Mouse (Mus musculus) cerebral cortex, adult 2 months (tissue): ENCODE results near the gene Cep135.

ENCODE experiments used
- WGBS: fragments of 180-500 bp; shearing (Covaris S2); methylation state at CpG from one replicate; pipeline ENCODE4 v1.1.7; 2018; 5-methylcytosine and 5-hydroxymethylcytosine counted together

The Cep135 gene

GRCm38 (mm10) chr5:76588551-76589283 is at the start of gene Cep135:
TSS of gene Cep135 (plus strand) at chr5:76588698.
- under 1% methylated on average over 92 of the region's 92 CpGs for WGBS

- WGBS = 23% methylated on average over 8 of the region's 8 CpGs
These were observed 48.3 kb upstream of the Cep135 start for GRCm38 (mm10) chr5:76540181-76540580.

GRCm38 (mm10) chr5:76543200-76543599 is 45.3 kb upstream of the Cep135 start:
- WGBS = 82% methylated on average over 8 of the region's 8 CpGs

GRCm38 (mm10) chr5:76550426-76550825 is 38.1 kb upstream of the Cep135 start:
- 87% methylated on average over 8 of the region's 8 CpGs for WGBS

GRCm38 (mm10) chr5:76565321-76565720 is 23.2 kb upstream of the Cep135 start:
- WGBS = 39% methylated on average over 3 of the region's 3 CpGs

GRCm38 (mm10) chr5:76574251-76574650 is 14.2 kb upstream of the Cep135 start:
- WGBS = 77% methylated on average over 7 of the region's 7 CpGs

GRCm38 (mm10) chr5:76577026-76577425 is 11.5 kb upstream of the Cep135 start:
- WGBS = 84% methylated on average over 3 of the region's 3 CpGs

DNA sequence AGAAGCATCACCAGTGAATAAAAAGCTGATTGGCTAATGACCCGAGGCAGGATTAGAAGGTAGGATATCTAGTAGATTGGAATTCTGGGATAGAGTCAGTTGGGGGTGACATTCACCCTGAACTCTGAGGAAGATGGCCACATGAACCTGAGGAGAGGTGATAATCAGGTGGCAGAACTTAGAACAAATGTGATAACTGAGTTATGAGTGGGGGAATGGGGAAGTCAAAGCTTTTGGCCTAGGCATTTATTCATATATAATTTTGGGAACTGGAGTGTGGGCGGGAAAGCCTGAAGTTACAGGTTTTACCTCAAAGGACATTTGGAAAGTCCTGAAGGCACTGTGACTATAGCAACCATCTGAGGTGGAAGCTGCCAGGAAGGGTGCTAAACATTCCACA is 3.1 kb upstream of the Cep135 start:
- WGBS = 83% methylated on average over 2 of the region's 2 CpGs

GRCm38 (mm10) chr5:76589311-76589710 is 813 bp downstream of the Cep135 start:
- 5% methylated on average over 7 of the region's 7 CpGs for WGBS

DNA sequence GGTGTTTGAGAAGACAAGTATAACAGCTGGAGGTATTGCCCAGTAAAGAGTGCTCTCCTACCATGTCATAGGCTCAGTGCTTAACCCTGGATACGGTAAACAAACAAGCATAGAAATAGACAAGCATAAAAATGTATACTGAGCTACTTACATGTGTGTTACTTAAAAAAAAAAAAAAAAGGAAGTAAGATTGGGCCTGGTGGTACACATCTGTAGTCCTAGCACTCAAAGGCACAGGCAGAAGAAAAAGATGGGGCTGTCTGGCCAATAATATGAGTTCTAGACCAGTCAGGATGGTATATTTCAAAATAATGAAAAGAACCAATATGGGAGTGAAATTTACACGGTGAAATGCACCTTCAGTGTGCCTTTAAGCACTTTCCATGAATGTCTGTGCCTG is 1.5 kb downstream of the Cep135 start:
- 77% methylated on average over 2 of the region's 2 CpGs for WGBS

- 56% methylated on average over 9 of the region's 9 CpGs for WGBS
These were observed 3.4 kb downstream of the Cep135 start for GRCm38 (mm10) chr5:76591885-76592284.

DNA sequence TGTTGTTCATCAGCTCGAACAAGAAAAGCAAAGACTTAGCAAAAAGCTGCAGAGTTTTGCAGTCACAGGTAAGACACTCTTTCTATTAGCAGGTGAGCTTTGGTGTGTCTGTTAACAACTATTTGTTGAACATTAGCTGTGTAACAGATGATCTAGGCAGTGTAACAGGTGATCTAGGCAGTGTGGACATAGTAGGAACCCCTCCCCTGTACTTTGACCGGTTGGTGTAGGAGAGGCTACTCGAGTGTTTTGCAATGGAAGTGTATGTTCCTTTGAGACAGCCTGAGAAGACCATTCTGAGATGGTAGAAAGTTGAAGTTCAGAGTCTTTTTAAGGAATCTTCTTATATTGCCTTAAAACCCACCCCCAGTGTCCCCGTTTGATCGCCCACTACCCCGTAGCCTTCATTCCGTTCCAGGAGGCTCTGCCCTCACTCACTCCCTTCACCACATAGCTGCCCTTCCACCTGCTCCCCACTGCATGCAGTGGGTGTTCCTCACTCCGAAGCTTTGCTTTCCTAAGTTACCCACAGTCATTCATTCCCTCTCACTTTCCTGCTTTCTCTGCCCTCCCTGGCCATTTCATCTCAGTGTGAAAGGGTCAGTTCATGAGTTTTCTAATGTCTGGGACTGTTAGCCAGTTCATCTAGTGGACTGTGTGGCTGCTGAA is 21.3 kb downstream of the Cep135 start:
- WGBS = 96% methylated on average over 8 of the region's 8 CpGs

- 86% methylated on average over 6 of the region's 6 CpGs for whole genome bisulfite sequencing
These were observed 24.5 kb downstream of the Cep135 start for GRCm38 (mm10) chr5:76612867-76613499.

DNA sequence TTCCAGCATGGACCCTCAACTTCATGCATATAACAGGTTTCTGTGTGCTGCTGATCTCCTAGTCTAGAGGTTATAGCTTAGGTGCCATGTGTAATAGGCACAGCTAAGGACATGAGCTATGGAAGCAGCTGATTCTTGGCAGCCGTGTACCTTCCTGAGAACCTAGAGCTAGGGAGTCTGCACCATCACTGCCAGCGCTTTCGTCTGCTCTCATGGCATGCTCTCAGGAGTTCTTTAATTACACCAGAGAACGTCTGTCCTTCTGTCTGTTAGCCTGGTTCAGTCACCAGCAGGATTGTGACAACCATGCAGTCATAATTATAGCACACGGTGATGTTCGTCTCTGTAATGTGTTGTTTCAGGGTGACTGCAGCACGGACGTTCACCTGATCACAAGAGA is 26.8 kb downstream of the Cep135 start:
- 57% methylated on average over 8 of the region's 8 CpGs for WGBS

DNA sequence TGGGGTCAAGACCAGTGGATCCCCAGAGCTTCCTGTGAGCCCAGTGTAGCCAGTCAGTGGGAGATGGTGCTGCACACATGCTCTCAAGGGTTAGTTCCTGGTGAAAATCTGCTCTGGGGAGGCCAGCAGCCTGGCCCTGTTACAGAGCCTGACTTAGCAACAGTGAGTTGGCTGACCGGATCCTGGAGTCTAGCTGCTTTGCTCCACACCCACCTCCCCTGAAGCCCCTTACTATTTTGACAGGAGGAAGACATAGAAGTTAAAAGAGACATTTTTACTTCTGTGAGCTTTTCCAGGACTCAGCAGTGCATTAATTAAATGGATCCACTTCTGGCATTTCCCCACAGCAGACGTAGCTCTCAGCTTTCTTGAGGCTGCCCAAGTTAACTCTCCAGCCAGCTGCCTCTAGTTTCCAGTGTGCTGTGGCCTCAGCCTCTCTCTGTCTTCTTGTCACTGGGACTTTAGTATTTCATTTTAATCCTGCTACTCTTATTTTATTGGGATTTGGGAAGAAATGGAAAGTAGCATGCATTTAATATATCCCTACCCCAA is 27.8 kb downstream of the Cep135 start:
- 58% methylated on average over 2 of the region's 2 CpGs for WGBS

DNA sequence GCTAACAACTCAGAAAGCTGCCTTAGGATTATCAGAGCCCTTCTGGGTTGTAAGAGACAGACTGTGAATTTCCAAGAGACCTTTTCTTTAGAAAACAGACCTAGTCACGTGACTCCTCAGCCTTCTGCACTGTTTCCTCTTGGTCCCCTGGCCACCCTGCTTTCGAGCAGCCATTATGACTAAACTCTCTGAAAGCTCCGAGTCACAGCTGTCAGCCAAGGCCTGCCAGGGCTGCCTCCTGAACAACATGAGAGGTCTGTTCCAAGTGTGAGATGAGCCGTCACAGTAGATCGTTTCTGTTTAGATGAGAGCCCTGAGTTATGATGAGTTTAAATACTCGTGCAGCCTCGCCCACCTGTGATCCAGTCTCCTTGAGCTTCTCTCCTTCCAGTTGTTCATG is 30.3 kb downstream of the Cep135 start:
- WGBS = 70% methylated on average over 7 of the region's 7 CpGs

- WGBS = 98% methylated on average over 9 of the region's 9 CpGs
These were observed 35.3 kb downstream of the Cep135 start for GRCm38 (mm10) chr5:76623759-76624158.

GRCm38 (mm10) chr5:76627770-76628169 is 39.3 kb downstream of the Cep135 start:
- 92% methylated on average over 1 of the region's 1 CpGs for WGBS

- 77% methylated on average over 10 of the region's 10 CpGs for WGBS
These were observed 45.5 kb downstream of the Cep135 start for GRCm38 (mm10) chr5:76634012-76634411.

DNA sequence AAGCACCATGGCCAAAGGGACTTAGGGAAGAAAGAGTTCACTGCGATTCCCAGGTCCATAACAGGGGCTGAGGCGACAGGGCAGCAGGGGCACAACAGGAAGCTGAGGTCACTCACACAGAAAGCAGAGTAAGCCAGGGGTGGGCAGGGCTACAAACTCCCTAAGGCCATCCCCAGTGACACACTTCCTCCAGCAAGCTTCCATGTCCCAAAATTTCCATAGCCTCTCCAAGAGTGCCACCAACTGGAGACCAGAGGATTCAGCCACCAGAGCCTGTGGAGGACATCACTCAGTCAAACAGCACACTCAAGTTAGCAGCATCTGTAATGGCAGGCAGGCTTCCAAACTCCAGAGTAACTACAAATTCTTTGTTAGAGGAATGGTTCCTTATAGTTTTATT is 47.1 kb downstream of the Cep135 start:
- WGBS = 90% methylated on average over 2 of the region's 2 CpGs

DNA sequence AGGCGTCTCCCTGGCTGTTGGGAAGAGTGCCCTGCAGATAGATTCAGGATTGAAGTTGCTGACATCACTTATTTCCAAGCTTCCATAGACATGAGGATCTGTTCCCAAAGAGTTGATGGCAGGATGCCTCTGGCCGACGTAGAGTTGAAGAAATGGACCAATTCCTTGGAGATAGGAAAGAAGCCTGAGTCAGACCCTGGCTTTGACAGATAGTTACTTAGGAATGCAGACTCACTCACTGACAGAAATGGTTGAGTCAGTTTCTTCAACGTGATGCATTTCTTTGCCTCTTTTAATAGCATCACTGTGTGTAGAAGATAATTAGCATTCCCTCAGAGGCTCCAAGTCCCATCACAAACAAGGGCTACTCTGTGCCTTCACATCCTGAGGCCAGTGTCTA is 53.6 kb downstream of the Cep135 start:
- 59% methylated on average over 4 of the region's 4 CpGs for WGBS

- WGBS = 81% methylated on average over 7 of the region's 7 CpGs
These were observed 55.7 kb downstream of the Cep135 start for GRCm38 (mm10) chr5:76644234-76644633.
